Comparison of ENCODE assay signal across 13 mouse cellular contexts in genomic region chr4:83798674-83799430, GRCm38 (mm10).
DNase-seq lines count a peak whose midpoint lies in the region; ATAC-seq and TF ChIP-seq lines count a peak whose summit lies in the region.
"Had no signal": no experiment of that assay in that cellular context is flagged by ENCODE, and none has a peak within 500 bp of the region (broad histone marks: within the 10 kb centered on the region; RNA-seq: fewer than 3 reads in every experiment).

No protein-coding gene starts in this region.

- intact Hi-C loops in heart, postnatal 36 days (cut with DNase I), result loop anchor here (10.0 kb wide), 3 partner anchors 116 to 876 kb away; partner anchors contain the start of gene Bnc2

- H3K27me3 ChIP-seq in heart, postnatal 0 days (ENCODE audit: control insufficient read depth, insufficient read depth, low read length), result no peaks in the 10 kb centered on the region
- no peaks in the 10 kb centered on the region for H3K27me3 ChIP-seq in forebrain, embryonic 11.5 days (ENCODE audit: control insufficient read depth, insufficient read depth, low read length)
- H3K27me3 ChIP-seq: hindbrain, embryonic 15.5 days; midbrain, embryonic 13.5 days; neural tube, embryonic 12.5 days had no signal

- H3K9me3 ChIP-seq in heart, postnatal 0 days (replicated peaks; ENCODE audit: control insufficient read depth, low read length), result no peaks in the 10 kb centered on the region; the same call in 1 of the 2 replicates
- H3K9me3 ChIP-seq in forebrain, embryonic 11.5 days (ENCODE audit: control insufficient read depth, low read length), result no peaks in the 10 kb centered on the region
- H3K9me3 ChIP-seq: hindbrain, embryonic 15.5 days; midbrain, embryonic 13.5 days; neural tube, embryonic 12.5 days had no signal

- ATAC-seq in heart, postnatal 0 days (ENCODE audit: insufficient read depth, low read depth), result peak; percentile 55
- no peak for ATAC-seq in forebrain, embryonic 11.5 days (replicated peaks; ENCODE audit: low FRiP score)
- ATAC-seq: activated CD4-positive, CD25-positive, alpha-beta regulatory T cell, adult 4 months; midbrain, embryonic 13.5 days had no signal

- no peaks in the 10 kb centered on the region for H3K4me1 ChIP-seq in heart, postnatal 0 days (ENCODE audit: control insufficient read depth, insufficient read depth)
- H3K4me1 ChIP-seq in forebrain, embryonic 11.5 days (replicated peaks; ENCODE audit: control insufficient read depth, insufficient read depth, low read length), result no peaks in the 10 kb centered on the region

- no peak overlapping the region for H3K27ac ChIP-seq in heart, postnatal 0 days (ENCODE audit: low read depth)
- no peak overlapping the region for H3K27ac ChIP-seq in forebrain, embryonic 11.5 days (ENCODE audit: low read depth, low read length)
- H3K27ac ChIP-seq: hindbrain, embryonic 15.5 days; midbrain, embryonic 13.5 days; neural tube, embryonic 12.5 days had no signal

- no peaks in the 10 kb centered on the region for H3K36me3 ChIP-seq in heart, postnatal 0 days (replicated peaks; ENCODE audit: control insufficient read depth, insufficient read depth, low read length)
- no peaks in the 10 kb centered on the region for H3K36me3 ChIP-seq in forebrain, embryonic 11.5 days (ENCODE audit: control insufficient read depth, insufficient read depth, low read length)
- H3K36me3 ChIP-seq: hindbrain, embryonic 15.5 days; midbrain, embryonic 13.5 days; neural tube, embryonic 12.5 days had no signal

- no peak for TF ChIP-seq CTCF in heart, postnatal 0 days (IDR thresholded peaks at IDR 0.05; ENCODE audit: low read depth)

- WGBS in heart, postnatal 0 days, result 47% methylated on average over 21 of the region's 21 CpGs
- 89% methylated on average over 21 of the region's 21 CpGs for WGBS in forebrain, embryonic 11.5 days

- no peak overlapping the region for H3K9ac ChIP-seq in heart, postnatal 0 days (replicated peaks; ENCODE audit: low read depth, low read length)
- H3K9ac ChIP-seq in forebrain, embryonic 11.5 days (ENCODE audit: low read length), result no peak overlapping the region
- H3K9ac ChIP-seq: hindbrain, embryonic 15.5 days; midbrain, embryonic 13.5 days; neural tube, embryonic 12.5 days had no signal

- H3K4me3 ChIP-seq in heart, postnatal 0 days (ENCODE audit: low read depth, low read length), result no peak overlapping the region
- no peak overlapping the region for H3K4me3 ChIP-seq in forebrain, embryonic 11.5 days (ENCODE audit: low read depth, low read length)
- H3K4me3 ChIP-seq: hindbrain, embryonic 15.5 days; midbrain, embryonic 13.5 days; neural tube, embryonic 12.5 days had no signal

- peak; percentile 8 to 10 for DNase-seq in cerebellum, postnatal 10 days
- no peak for DNase-seq in cerebellum, postnatal 36 days
- no peak for DNase-seq in heart, postnatal 0 days (ENCODE audit: low spot score)
- DNase-seq in heart, postnatal 36 days, result no peak
- peak; percentile 9 for DNase-seq in ovary, adult 18-20 months (ENCODE audit: low spot score)
- DNase-seq in ovary, postnatal 10 days (ENCODE audit: low spot score), result no peak
- DNase-seq in spleen, postnatal 36 days (ENCODE audit: low spot score in 2 of 2), result peak; percentile 10 to 51
- no peak for DNase-seq in forebrain, embryonic 11.5 days (ENCODE audit: low spot score)
- DNase-seq: layer of hippocampus, postnatal 36 days had no signal

- H3K4me2 ChIP-seq in heart, postnatal 0 days (ENCODE audit: low read depth, low read length), result no peak overlapping the region
- H3K4me2 ChIP-seq in forebrain, embryonic 11.5 days (ENCODE audit: low read depth, low read length, severe bottlenecking), result no peak overlapping the region
- H3K4me2 ChIP-seq: hindbrain, embryonic 15.5 days; midbrain, embryonic 13.5 days; neural tube, embryonic 12.5 days had no signal

- TF ChIP-seq EP300 in heart, postnatal 0 days (IDR thresholded peaks at IDR 0.05; ENCODE audit: low read depth), result no peak

Comparison
In these comparisons a context has a peak if more than half of its experiments do, and no peak if none do; other contexts are left out.
1. DNase-seq: peak in cerebellum, postnatal 10 days (2 of 2), ovary, adult 18-20 months (single experiment) and spleen, postnatal 36 days (2 of 2); none in cerebellum, postnatal 36 days (0 of 2), heart, postnatal 0 days (single experiment), heart, postnatal 36 days (0 of 2), ovary, postnatal 10 days (single experiment) and forebrain, embryonic 11.5 days (single experiment).